Mouse (Mus musculus): ENCODE measurements around the gene Cmas.

The Cmas gene

GRCm38 (mm10) chr6:142795087-142795486 lies 38.6 kb downstream of the Cmas start:
- no peak for DNase-seq

- no peak for DNase-seq
These were observed 39.4 kb downstream of the Cmas start for GRCm38 (mm10) chr6:142795655-142796441.

- no peak for DNase-seq
These were observed 41.5 kb downstream of the Cmas start for GRCm38 (mm10) chr6:142797996-142798395.

GRCm38 (mm10) chr6:142798837-142799236 lies 42.4 kb downstream of the Cmas start:
- no peak for DNase-seq

GRCm38 (mm10) chr6:142799704-142800374 lies 43.4 kb downstream of the Cmas start:
- DNase-seq = no peak

DNA sequence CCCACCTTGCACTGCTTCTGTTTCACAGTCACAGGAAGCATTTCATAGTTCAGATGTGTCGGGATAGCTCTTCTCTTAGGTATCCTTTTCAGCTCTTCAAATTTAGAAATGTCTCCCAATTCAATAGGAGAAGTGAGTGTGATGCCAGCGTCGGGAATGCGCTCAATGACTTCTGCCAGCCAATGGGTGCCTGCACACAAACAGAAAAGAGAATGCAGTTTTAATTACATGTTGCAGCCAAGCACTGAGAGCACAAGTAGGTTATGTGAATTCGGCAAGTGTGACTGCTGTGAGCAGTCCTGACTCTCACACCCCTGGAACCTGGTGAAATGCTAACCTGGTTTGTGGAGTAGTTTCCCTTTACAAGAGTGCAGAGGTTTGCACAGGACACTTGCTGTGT lies 45.2 kb downstream of the Cmas start:
- DNase-seq = no peak

DNA sequence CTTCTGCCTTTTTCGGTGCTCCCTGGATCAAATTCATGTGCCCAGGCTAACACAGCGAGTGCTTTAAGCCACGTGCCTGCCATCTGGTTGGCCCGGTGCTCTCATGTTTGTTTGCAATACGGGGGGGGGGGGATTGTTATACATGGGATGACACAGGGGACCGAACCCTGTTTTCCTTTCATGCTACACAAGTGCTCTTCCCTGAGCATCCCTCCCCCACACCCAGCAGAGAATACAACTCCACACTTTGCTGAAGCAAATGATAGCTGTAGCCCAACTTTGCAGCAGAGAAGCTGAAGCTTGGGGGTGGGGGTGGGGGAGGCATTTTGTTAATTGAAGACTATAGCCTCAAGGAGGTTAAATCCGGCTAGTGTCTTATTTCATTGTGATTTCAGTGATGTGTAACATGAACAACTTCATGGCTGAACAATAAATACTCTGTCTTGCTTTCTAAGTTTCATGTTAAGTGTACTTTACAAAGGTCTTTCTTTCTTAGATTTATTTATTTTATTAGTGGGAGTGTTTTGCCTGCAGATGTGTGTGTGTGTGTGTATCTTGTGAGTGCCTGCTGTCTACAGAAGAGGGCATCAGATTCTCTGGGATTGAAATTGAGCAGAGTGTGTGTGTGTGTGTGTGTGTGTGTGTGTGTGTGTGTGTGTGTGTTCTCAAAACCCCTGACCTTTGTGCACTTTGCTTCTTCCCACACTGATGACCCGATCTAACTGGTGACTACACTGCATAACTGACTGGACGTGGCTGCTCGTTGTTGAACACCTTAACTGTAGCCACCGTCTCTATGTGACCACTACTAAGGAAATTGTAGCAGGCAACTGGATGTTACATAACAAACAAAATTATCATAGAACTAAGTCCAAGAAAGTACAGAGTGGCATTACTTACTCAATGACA lies 46.4 kb downstream of the Cmas start:
- DNase-seq = no peak

DNA sequence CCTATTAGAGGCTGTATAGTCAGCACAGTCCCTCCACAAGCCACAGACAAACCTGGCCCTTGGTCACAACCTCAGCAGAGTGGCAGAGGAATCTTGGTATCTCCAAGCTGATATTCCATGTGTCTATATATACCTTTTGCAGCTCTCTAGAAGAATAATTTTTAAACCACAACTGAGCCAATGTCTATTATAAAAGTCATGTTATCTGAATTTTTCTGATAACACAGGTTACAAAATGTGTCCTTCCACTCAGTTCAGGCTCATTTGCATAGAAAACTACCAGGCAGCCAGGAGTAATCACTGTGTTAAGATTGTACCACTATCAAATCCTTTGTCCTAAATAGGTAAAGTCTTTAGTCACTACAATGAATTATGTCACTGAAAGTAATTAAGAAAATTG lies 47.9 kb downstream of the Cmas start, which contains the start of gene Sult6b2:
Gene Sult6b2, minus strand, starts transcription at position 101 of the 400 bp plus-strand sequence.
- DNase-seq = no peak

DNA sequence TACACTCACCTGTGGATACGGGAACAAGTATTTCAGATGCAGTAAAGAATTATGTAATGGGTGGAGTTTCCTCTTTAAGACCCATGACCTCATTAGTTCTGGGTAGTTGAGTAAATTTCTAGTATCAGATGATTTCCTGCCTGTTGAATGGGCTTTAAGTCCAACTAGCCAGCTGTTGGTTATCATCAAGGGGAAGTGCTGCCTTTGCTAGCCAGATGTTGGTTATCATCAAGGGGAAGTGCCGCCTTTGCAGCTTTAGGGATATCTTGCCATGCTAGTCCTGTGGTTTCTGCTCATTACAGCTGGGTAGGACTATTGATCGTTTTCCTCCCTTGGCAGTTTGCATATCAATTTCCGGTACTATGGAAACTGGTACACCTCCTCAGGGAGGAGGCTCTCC lies 49.8 kb downstream of the Cmas start:
- DNase-seq = no peak

DNA sequence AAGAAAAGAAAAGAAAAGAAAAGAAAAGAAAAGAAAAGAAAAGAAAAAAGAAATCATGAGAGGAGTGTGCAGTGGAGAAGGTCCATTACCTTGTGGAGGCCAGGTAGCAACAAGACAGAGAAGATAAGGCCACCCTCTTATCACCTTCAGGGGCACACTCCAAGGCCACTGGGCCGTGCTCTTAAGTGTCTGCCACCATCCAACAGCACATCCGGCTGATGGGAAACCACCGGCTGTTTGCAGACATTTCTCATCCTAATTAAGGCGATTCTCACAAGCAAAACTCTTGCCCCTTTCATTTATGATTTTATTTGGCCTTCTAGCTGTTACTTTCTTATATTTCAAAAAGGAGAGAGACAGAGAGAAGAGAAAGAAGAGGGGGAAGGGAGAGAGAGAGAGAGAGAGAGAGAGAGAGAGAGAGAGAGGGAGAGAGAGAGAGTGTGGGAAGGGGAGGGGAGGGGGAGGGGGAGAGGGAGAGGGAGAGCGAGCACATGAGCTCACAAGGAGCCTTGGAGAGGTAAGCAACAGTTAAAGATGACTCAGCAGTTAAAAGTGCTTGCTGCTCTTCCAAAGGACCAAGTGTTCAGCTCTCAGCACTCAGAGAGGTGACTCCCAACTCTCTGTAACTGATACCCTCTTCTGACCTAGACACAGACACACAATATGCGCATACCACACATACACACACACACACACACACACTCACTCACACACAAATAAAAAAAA lies 53.0 kb downstream of the Cmas start:
- DNase-seq = no peak

GRCm38 (mm10) chr6:142810239-142810638 lies 53.8 kb downstream of the Cmas start:
- DNase-seq = no peak

DNA sequence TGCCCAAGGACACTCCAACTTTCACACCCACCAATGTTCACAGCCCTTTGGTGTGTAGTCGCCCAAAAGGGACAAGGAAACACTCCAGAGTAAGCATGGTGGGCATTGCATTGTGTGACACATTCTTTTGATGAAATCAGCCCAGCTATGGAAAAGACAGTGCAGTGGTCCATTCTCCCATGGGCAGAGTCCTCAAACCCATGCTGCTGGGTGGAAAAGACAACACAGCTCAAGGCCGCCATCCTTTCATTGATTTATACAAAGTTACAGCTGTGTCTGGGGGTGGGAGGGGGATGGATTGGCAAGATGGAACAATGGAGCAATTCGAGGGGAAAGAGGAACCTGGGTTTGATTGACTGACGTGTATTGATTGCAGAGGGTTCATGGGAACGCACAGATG lies 56.5 kb downstream of the Cmas start:
- DNase-seq = no peak

GRCm38 (mm10) chr6:142814011-142814410 lies 57.5 kb downstream of the Cmas start:
- no peak for DNase-seq

DNA sequence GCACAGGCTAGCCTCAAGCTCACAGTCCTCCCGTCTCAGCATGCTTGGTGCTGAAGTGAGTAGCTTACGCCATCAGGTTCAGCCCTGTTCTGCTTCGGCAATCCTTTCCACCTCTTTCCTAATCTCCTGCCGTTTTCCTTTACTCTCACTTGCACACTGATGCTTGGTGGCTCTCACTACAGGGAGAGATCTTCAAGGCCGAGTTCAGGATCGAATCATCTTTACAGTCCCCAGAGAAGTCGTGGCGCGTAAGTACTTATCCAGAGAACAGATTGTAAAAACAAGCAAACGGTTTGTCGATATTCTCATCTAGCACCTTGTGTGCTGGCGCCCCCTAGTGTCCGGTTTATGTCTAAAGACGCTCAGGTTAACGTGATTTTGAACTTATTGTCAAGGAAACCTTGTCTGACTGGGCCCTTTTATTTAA lies 58.0 kb downstream of the Cmas start:
- DNase-seq = peak; percentile 93

DNA sequence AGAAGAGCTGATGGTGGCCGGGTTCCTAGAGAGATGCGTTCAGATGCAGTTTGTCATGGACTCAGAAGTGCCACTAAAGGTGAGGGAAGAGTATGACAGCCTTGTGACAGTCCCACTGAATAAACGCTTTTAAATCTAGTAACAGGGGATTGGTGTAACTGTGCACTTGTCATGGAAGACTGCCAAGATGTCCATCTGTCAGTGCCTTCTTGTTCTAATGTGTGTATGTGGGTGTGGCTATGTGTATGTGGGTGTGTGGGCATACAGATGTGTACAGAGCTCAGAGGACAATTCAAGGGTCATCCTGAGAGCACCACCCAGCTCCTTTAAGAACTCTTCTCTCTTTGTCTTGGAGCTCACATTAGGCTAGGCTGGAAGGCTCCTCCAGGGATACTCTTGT lies 59.0 kb downstream of the Cmas start:
- DNase-seq = no peak

DNA sequence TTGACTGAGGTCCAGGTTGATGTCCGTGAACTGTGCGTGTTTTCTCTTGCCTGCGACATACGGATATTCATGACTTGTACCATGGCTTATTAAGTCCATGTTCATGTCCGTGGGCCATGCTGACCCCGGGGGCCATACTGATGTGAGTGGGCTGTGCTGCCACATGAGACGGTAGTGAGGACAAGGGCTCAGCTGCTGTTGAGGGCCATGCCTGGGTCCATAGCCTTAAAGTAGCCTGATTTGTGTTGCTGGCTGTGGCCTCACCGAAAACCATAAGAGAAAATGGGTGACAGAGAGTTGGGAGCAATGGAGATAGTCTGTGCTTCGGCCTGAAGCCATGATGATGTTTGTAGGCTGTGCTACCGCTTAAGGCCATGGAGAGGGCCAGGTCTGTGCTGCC lies 61.8 kb downstream of the Cmas start:
- no peak for DNase-seq

GRCm38 (mm10) chr6:142823008-142823787 lies 66.7 kb downstream of the Cmas start:
- no peak for DNase-seq

All from right cerebral cortex, postnatal 14 days (tissue).